22 mouse cellular contexts compared by ENCODE assay signal in genomic region chr4:106618898-106619297, GRCm38 (mm10). TPM values are rescaled to one million over a fixed set of nuclear protein-coding genes. Genes with fewer than 3 reads are reported as not detected.
"Had no signal": no experiment of that assay in that cellular context is flagged by ENCODE, and none has a peak within 500 bp of the region (broad histone marks: within the 10 kb centered on the region; RNA-seq: fewer than 3 reads in every experiment).

No protein-coding gene starts in this region.

- H3K9me3 ChIP-seq: limb, embryonic 10.5 days; limb, embryonic 13.5 days; liver, embryonic 12.5 days; liver, embryonic 15.5 days; lung, embryonic 15.5 days; midbrain, embryonic 12.5 days; midbrain, embryonic 15.5 days; neural tube, embryonic 12.5 days; neural tube, embryonic 15.5 days had no signal

- ATAC-seq: hindbrain, postnatal 0 days; inflammation-experienced regulatory T-cells, adult 6 months; liver, embryonic 12.5 days; midbrain, embryonic 15.5 days had no signal

- H3K36me3 ChIP-seq: limb, embryonic 10.5 days; limb, embryonic 13.5 days; liver, embryonic 12.5 days; liver, embryonic 15.5 days; lung, embryonic 15.5 days; midbrain, embryonic 12.5 days; midbrain, embryonic 15.5 days; neural tube, embryonic 12.5 days; neural tube, embryonic 15.5 days had no signal

- DNase-seq: liver; lung, adult 18-20 months; lung, postnatal 10 days; lung, postnatal 36 days; right cerebral cortex, postnatal 25 days; thymus, adult 2 months; thymus, postnatal 14 days; thymus, postnatal 4 days had no signal

- H3K27ac ChIP-seq: hindbrain, postnatal 0 days; limb, embryonic 10.5 days; limb, embryonic 13.5 days; liver, embryonic 12.5 days; liver, embryonic 15.5 days; lung, embryonic 15.5 days; midbrain, embryonic 12.5 days; midbrain, embryonic 15.5 days; neural tube, embryonic 12.5 days; neural tube, embryonic 15.5 days had no signal

- H3K4me2 ChIP-seq: limb, embryonic 13.5 days; liver, embryonic 12.5 days; liver, embryonic 15.5 days; lung, embryonic 15.5 days; midbrain, embryonic 12.5 days; midbrain, embryonic 15.5 days; neural tube, embryonic 12.5 days; neural tube, embryonic 15.5 days had no signal

- H3K4me3 ChIP-seq: limb, embryonic 10.5 days; limb, embryonic 13.5 days; liver, embryonic 12.5 days; liver, embryonic 15.5 days; lung, embryonic 15.5 days; midbrain, embryonic 12.5 days; midbrain, embryonic 15.5 days; neural tube, embryonic 12.5 days; neural tube, embryonic 15.5 days had no signal

- H3K9ac ChIP-seq: limb, embryonic 13.5 days; liver, embryonic 12.5 days; liver, embryonic 15.5 days; lung, embryonic 15.5 days; midbrain, embryonic 12.5 days; midbrain, embryonic 15.5 days; neural tube, embryonic 12.5 days; neural tube, embryonic 15.5 days had no signal

RNA-seq across cellular contexts. Expression of gene Lexm, which starts 1.9 kb away (rescaled TPM):
- polyA plus RNA-seq: hindbrain, postnatal 0 days; kidney, embryonic 16.5 days; liver, embryonic 15.5 days; lung, embryonic 15.5 days; midbrain, embryonic 15.5 days; neural tube, embryonic 15.5 days; spleen, adult 2 months; stomach, embryonic 16.5 days; thymus, adult 2 months had no signal

RNA-seq across cellular contexts. Expression of gene Ttc22, which starts 3.3 kb away (rescaled TPM):
- polyA plus RNA-seq: inflammation-experienced regulatory T-cells, adult 6 months had no signal
